Mouse (Mus musculus): ENCODE measurements around the gene Fam120c. TPM values are rescaled to one million over a fixed set of nuclear protein-coding genes. Genes with fewer than 3 reads are reported as not detected.

Fam120c gene
- total RNA-seq, 2 experiments from 2014 or later = 13.1 to 13.9 TPM

DNA sequence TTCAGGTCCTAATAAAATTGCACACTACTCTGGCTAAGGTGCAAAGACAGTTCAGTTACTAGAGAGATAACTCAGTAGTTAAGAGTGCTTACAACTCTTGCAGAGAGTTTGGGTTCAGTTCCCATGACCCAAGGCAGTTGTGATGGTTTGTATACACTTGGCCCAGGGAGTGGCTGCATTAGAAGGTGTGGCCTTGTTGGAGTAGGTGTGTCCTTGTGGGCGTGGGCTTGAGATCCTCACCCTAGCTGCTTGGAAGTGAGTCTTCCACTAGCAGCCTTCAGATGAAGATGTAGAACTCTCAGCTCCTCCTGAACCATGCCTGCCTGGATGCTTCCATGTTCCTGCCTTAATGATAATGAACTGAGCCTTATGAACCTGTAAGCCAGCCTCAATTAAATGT, 174.2 kb downstream of the Fam120c start:
- intact Hi-C loops (cut with DNase I) = loop anchor here (5.0 kb wide), 1 partner anchor 176 kb away; the partner anchor contains the start of gene Fam120c
- DNase-seq (ENCODE audit: low spot score) = no peak

DNA sequence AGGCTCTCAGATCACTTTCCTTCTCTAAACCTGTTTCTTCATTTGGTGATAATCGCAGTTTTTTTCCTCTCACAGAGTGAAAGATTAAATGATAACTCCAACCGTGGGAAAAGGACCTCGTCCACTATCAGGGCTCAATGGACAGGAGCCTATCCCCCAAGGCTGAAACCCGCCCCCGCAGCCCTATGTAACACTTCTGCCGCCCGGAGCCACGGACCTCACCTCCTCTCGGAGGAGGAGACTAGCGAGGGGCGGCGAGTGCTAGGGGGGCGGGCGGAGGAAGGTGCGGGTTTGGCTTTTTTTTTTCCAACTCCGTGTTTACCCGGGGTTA, 176.1 kb downstream of the Fam120c start:
- DNase-seq (ENCODE audit: low spot score) = no peak
- intact Hi-C loops (cut with DNase I) = loop anchor here (10.0 kb wide), 1 partner anchor 295 kb away; no protein-coding TSS in a partner anchor

DNA sequence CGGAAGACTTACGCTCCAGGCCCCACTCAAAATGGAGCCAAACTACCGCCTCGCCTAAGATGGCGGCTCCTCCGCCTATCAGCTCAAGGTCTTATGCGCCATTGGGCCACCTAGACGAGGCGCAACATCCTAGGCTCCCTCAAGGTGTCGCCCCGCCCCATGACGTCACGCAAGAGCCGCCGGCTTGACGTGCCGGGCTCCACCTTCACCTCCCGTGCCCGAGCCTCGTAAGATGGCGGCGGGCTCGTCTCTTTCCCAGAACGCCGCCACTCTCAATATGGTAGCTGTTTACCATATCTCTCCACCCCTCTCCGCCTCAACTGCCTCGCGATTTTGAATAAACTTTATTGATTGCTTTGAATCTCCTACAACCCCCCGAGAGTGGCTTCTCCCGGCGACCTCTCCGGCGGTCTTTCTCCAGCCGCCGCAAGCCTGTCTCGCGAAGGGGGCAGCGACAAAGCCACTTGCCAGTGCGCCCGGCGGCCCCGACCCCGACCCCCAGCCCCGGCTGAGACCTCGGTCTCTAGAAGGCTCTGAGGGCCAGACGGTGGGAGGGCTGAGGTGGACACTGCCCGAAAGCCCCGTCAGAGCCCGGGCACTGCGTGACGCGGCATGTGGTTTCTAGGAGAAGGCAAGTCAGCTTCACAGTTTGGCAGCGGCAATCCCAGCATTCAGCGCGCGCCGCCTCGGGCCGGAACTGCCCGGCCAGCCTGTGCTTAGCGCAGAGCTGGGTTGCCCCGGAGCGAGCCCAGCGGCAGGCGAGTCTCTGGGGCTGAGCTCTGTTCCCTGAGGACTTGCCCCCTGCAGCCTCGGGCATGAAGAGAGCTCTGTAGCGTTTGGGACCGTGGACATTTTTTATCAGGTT, 176.7 kb downstream of the Fam120c start, which contains the start of gene Phf8:
Gene Phf8 (plus strand): TSS at position 215 of the 865 bp plus-strand sequence.
- intact Hi-C loops (cut with DNase I) = loop anchor here (10.0 kb wide), 1 partner anchor 294 kb away; no protein-coding TSS in a partner anchor
- DNase-seq (ENCODE audit: low spot score) = peak; percentile 92

Other genes with a start within 250 kb of the Fam120c start
- gene Tsr2, start 247.6 kb upstream of the Fam120c start, total RNA-seq (2021) = 10 to 100 TPM; 10.1 to 10.6 TPM
- gene Wnk3, start 146.1 kb upstream of the Fam120c start, total RNA-seq (2021) = under 1 TPM; 0.10 to 0.17 TPM
- gene Phf8, start 176.5 kb downstream of the Fam120c start, total RNA-seq (2021) = 10 to 100 TPM; 16.4 TPM

Measured in heart, postnatal 25 days (tissue).